Mouse (Mus musculus) gastrocnemius, postnatal 4 days (tissue): Measurements from ENCODE around the gene Wbp1l. TPM values are rescaled to one million over a fixed set of nuclear protein-coding genes. Genes with fewer than 3 reads are reported as not detected.

ENCODE experiments used
- DNase-seq, 2 experiments: peaks; one replicate each; pipeline ENCODE4 v3.0.0; 2021 to 2022; ENCODE audit warnings: low spot score in 2 of 2, mixed read lengths in 2 of 2
- total RNA-seq, 2 experiments: library from RNA; stranded (reverse); gene quantifications; 2 replicates each; pipeline ENCODE4 v1.2.3; 2021

The Wbp1l gene
- total RNA-seq, 2 experiments from 2014 or later, result 52.4 to 57.2 TPM

DNA sequence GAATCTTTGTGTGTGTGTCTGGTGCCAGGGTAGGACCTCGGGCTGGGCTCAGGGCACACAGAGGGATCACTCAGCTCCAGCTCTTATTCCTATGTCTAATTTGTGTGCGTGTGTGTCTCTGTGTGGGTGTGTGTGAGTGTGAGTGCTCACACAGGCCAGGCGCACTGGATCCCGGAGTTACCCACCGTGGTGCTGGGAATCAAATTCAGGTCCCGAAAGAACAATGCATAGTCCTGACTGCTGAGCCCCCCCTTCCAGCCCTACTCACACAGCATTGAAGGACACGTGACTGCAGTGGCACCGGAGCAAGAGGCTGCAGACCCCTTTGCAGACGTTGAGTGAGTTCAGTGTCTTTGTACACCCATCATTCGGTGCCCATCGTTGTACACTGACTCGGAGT, 26.1 kb downstream of the Wbp1l start:
- DNase-seq, result no peak

DNA sequence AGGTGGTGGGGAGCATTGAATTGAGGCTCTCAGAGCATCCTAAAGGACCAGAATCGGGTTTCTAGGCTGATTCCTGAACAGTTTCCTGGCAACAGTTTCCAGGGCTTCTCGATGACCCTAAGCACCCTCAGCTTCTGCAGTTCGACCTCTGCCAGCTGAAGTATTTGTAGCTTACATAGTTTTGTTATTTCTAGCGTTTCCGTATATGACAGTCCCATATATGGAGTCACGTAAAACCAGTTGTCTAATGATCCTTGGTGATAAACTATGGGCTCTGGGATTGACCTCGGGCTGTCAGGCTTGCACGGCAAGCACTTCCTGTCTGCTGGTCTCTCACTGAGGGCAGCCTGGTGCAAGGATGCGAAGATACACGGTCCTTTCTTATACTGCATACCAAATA, 26.6 kb downstream of the Wbp1l start:
- DNase-seq, result no peak

DNA sequence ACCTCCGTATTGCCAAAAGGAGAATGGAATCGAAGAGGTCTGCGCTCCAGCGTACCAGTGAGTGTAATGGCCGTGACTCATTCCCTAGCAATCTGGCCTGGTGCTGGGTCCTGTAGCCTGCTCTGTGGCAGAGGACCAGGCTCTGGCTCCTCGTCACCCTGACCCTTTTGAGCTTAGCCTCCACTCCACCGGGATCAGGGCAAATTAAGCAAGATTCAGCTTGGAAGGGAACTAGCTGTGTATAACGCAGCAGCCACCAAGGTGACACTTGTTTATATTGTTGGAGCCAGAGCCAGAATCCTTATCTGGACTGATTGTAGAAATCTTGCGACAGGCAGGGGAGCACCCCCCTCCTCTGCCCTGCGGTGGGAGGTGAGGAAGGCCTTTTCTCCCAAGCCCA, 29.5 kb downstream of the Wbp1l start:
- no peak for DNase-seq

DNA sequence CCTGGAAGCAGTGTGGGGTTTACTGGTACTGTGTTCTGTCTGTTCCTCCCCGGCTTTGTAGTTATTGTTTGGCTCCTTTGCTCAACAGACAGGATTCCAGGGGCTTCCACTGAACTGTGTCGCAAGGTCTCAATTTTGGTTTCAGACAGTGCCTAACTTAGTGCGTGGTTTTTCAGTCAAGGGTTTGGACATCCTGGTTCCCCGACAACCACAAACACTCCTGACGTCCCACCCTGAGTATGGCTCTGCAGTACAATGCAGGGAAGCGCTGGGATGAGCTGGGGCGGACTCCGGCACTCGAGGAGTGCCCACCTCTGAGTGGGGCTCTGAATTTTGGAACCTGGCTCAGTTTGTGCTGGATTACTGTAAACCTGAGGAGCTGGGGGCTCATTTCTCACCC, 30.9 kb downstream of the Wbp1l start:
- DNase-seq, result no peak

DNA sequence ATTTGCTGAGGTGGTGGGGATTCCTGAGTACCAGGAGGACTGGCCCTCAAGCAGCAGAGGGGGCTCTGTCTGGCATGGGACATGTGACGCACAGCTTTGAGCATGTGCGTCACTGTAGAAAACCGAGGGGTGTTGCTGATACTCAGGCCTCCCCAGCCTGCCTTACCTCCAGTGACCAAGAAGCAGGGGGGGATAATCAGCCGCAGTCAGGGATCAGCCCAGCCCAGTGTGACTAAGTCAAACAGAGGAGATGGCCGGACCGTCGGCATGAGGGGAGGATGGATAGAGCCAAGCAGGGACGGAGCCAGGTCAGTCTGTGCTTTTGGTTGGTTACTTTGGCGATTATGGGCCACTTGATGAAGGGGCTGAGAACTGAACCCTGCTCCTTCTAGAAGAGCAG, 32.8 kb downstream of the Wbp1l start:
- DNase-seq, result no peak

DNA sequence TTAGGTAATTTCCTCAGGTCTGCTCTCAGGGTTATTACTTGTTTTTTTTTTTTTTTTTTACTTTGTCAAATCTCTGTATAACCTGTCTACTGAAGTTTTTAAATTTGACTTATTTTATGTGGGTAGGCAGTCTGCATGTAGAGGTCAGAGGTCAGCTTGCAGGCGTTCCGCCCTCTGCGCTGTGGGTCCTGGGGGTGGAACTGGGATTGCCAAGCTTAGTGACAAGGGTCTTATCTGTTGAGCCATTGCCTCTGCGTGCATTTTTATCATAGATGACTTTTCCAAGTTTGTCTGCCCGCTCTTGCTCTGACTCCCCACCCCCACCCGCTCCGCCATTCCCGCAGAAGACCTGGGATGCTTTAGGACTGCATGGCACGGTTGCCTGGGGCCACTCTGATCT, 36.9 kb downstream of the Wbp1l start:
- no peak for DNase-seq

DNA sequence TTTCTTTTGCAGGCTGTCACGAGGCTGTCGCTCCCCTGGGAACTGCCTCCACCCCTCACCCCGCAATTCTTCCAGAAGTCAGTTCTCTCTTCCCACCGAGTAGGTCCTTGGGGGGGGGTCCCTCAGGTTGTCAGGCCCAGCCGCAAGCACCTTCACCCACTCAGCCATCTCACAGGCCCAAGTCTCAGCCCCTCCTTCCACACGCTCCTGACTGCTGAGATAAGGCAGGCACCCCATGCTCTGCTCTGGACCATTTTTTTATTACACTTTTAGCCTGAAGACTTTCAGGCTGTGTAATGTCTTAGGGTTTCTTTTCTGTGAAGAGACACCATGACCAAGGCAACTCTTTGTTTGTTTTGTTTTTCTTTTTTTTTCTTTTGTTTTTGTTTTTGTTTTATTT, 38.7 kb downstream of the Wbp1l start:
- no peak for DNase-seq

DNA sequence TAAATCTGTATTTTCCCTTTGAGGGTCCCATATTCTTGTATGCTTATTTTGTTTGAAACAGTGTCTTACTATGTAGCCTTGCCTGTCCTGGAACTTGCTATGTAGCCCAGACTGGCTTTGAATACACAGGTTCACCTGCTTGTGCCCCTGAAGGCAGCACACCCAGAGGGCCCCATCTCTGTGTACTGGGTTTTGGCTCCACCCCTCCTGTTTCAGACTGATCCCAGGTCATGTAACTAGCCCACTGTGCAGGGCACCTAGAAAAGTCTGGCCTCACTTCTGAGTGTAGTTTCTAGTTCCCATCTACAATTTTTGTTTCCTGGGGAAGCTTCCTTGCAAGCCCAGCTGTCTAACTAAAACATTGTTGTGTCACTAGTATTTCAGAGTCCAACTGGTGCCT, 40.2 kb downstream of the Wbp1l start:
- DNase-seq, result no peak

DNA sequence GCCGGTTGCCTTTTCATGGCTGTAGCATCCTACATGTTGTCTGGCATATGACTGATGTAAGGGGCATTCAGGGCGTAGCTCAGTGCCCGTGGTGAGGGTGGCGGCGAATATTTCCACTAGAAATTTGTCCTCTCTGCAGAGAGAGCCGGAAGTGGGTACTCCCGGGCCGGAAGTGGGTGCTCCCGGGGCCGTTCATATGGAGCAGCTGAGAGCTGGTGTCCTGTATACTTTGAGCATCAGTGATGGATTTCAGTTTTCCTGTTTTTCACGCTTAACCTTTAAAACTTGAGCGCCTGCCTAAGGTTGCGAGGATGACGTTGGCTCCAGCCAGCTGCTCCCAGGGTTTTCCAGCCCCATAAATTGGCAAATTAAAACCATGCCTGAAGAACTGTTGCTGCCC, 40.6 kb downstream of the Wbp1l start:
- DNase-seq, result no peak

DNA sequence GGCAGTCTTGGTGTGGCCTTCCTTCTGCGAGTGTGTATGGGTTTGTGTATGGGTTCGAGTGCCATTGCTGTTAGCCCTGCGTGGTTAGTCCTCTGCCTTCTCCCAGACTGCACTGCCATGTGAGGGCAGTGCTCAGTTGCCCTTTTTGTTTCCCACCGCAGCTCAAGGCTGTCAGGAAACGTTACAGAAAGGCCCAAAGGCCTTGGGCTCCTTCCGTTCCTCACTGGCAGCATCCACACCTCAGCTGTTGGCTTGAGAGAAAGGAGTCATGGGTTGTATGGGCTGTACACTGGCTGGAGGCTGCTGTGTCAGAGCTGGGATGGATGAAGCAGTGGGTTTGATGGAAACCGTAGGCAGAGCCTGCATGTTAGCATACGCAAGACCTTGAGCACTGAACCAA, 41.9 kb downstream of the Wbp1l start:
- DNase-seq, result no peak

DNA sequence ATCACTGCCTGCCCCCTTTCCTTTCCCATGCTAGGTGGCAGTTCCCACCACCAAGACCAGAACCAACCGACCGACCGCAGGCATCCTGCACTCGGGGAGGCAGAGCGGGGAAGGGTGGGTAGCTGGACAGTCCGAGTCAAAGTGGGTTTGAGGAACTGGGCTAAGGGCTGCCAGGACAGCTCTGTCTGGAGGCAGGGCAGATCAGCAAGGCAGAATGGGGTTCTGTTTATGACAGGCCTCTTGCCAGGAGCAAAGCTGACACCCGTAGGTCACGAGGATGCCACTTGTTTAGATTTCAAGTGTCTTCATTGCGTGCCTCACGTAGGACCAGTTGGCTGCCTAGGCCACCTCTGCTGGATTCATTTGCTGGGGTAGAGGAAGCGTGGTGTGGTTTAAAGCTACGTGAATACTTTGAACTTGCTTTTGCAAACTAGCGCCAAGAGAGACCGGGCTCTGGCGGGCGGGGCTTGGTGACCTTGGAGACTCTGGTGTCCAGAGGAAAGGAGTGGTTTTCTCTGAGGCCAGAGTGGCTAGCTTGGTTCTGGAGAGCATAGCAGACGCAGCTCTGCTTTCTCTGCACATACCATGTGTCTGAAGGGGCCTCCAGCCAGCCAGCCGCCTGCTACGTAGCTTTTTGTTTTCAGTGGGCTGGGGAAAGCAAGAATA, 42.7 kb downstream of the Wbp1l start:
- peak in 1 of 2 experiments; percentile 71 for DNase-seq

DNA sequence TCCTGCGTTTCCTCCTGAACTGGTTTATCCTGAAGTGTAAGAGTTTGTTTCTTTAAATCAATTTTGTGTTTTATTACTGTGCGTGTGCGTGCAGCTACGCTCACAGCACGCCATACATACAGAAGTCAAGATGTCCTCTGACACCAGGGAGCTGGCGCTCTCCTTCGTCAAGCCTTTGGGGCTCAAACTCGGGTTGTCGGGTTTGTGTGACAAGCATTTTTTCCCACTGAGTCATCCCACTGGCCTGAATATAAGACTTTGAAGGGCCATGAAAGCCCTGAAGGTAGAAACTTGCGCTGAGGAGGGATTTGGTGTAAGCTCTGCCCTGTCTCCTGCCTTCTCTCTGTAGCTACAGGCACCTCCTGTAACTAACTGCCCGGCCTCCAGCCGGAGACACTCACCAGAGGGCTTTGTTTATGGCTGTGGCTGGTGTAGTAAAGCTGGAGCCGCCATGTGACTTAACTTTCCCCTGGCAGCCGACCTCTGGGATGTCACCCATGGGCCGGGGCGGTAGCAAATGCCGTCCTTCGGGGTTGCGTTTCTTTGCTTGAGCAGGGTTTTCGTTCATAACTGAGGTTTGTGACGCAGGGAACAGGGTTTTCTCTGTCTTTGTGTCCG, 43.4 kb downstream of the Wbp1l start:
- DNase-seq, result no peak

DNA sequence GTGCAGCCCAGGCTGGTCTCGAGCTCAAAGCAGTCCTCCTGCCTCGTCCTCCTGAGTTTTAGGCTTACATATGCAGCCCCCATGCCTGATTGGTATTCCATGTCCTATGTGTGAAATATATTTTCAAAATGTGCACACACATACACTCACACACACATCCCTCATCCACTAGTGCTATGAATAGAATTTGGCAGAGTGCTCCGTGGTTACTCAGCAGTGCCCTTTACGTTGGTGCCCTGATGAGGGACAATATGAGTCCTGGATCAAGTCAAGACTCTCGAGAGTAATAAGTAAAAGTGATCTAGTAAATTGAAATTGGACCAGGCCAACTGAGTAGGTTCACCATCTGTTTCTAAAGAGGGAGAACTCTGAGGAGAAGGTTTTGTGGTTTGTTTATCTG, 44.4 kb downstream of the Wbp1l start:
- DNase-seq, result no peak

DNA sequence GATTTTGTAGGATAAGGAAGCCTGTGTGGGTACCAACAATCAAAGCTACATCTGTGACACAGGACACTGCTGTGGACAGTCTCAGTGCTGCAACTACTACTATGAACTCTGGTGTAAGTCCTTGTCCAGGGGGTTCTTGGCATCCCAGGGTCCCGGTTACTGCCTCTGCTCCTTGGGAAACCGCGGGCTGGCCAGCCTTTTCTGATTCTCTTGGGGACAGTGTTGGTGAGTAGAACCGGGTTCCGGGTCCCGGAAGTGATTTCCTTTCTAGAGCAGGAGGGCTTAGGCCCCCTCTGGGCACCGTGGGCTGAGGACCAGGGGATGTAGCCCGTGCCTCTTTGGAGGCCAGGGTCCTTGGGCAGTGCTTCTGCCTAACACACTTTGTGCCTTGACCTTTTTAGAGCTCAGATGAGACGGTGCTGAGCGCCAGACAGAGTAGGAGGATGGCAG, 45.5 kb downstream of the Wbp1l start:
- no peak for DNase-seq

DNA sequence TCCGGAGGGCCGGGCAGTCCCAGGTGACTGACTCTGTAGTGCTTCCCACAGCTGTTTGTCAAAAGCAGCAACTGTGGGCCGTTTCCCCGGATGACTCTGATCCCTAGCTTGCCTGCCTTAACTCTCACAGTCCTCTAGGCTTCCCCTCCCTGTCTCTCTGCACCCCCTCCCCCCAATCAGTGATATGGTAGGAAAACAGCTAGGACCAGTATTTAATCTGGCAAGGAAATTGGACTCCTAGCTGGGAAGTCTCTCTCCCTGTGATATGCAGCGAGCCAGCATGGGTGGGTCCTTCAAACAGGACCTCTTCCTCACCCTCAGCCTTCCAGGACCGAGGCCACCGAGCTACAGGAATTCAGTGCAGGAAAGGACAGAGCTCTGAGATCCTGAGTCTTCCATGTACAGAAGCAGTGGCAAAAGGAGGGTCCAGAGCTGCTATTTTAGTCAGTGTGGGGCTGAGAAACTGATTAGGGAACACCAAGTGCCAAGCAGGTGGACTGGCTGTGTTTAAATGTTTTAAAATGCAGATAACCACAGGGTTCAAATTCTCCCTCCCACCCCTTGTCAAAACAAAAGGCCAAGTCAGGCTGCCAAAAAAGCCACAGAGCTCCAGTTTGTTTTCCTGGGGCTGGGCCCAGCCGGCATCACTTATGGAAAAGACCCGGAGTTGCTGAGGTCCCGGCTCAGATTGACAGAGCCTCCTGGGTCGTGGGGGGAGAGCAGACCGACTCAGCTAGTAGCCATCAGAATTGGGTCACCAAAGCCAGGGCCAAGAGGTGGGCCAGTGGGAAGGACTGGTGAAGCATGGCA, 46.1 kb downstream of the Wbp1l start:
- peak in 1 of 2 experiments; percentile 73 for DNase-seq

DNA sequence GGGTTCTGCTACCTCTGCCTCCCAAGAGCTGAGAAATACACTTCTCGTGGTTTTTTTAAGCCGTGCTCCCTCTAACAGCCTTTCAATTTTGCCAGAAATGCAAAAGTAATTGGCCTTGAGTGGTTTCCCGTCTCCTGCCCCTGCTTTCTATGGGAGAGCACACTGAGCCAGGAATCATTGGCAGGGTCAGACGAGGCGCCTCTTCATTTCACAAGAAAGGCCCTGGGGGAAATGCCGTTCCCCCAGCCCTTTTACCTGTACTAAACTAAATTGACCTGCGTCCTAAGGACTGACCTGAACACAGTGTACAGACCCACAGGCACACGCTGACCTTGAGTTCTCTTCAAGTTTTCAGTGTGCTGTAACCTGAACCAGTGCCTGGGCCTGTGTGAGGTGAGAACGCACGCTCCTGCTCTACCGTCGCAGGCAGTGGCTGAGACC, 47.2 kb downstream of the Wbp1l start:
- DNase-seq, result no peak

DNA sequence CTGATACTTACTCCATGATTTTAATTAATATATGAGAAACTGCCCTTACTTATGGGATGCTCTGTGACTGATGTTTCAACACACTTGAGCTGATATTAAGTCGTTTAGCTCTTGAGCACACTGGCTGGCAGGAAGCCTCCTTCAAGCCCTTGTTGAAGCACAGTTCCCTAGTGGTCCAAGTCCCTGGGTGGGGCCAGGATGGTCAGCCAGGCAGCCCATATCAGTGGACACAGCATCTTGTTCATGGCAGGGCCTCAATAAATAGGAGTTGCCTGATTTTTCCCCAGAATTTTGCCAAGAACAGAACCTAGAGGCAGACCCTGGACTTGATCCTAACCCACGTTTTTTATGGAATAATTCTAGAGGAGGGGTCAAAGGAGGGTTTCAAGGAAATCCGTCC, 48.4 kb downstream of the Wbp1l start:
- no peak for DNase-seq

DNA sequence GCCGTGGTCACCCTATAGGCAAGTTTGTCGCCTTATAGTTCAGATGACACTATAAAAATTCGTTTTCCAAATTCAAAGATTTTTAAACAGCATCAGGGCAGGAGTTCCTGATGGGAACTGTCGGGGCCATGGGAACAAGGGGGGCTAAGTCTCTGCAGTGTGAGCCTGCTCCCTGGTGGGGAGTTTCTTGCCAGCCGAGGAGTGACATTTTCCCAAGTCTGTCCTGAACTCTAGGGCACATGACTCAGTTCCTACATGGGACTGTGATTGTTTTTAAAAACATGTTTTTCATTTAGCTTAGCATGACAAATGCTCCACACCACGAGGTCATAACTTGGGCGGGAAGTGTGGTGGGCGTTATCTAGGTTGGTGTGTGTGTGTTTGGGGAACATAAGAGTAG, 49.0 kb downstream of the Wbp1l start:
- DNase-seq, result no peak

DNA sequence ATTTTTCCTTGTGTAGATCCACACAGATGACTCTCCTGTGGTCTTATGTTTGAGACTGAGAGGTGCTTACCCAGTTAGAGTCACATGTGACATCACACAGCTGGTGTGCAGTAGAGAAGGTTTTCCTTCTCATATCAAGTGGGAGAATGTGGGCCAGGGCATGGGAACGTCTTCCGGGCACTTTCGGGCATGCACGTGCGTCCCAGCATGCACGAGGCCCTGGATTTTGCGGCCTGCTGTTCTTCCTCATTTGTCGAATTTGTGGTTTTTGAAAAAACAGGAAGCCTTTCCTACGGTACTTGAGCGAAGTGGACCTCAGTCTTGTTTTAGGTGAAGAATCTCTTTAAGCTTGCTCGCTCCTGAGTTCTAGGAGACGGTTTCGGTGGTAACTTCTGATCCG, 49.7 kb downstream of the Wbp1l start:
- no peak for DNase-seq

DNA sequence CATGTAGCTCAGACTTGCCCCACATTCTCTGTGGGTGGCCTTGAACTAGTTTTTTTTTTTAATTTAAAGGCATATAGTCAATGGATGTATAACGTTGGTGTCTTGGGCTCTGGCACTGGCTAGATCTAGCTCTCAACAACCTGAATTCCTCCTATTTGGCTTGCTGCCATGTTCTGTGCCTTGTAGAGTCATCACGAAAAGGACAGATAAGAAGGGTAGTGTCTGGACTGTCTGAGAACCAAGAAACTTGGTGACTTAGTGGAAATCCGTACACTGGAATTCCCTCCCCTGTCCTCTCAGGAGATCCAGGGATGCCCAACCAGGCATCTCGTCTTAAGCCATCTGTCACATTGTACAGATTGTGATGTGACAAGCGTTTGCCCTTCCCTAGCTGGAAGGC, 54.3 kb downstream of the Wbp1l start:
- DNase-seq, result no peak

DNA sequence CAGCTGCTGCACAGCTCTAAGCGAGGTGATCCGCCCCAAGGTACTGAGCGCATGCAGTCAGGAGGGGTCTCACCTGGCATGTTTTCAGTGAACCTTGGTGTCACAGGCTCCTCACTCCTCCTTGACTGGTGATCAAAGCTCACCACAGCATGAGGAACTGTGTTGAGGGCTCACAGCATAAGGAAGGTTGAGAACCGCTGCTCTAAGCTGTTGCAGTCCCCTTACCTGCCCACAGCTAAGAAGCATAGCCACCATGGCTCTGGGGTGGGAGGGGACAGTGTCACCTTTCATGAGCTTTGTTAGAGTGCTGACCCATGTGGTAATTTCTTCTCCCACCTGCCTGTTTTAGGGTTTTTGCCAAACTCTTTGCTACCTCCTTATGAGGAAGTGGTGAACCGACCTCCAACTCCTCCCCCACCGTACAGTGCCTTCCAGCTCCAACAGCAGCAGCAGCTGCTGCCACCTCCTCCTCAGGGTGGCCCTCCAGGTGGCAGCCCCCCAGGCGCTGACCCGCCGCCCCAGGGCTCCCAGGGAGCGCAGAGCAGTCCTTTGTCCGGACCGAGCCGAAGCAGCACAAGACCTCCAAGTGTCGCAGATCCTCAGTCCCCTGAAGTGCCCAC, 54.8 kb downstream of the Wbp1l start:
- DNase-seq, result no peak

DNA sequence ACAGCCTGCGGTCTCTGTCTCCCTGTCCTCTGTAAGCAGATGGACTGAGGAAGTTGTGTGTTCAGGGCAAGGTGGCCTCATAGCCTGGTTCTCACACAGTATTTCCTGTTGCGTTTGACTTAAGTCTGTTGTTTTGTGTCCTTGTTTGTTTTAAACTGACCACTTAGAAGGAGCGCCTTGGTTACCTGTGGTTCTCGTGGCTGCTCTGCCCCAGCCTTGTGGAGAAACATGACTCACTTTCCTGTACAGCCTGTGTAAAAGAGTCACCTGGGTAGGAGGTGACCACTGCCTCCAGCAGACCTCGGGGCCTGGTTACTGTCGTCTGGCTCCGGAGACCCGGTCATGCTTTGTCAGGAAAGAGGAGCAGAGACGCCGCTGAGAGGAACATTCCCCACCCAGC, 56.7 kb downstream of the Wbp1l start:
- no peak for DNase-seq
